Mouse (Mus musculus) liver, adult 2 months (tissue): ENCODE results near the gene Unc13b. TPM values are rescaled to one million over a fixed set of nuclear protein-coding genes. Genes with fewer than 3 reads are reported as not detected.

ENCODE experiments used
- DNase-seq: peaks from one replicate; pipeline ENCODE4 v3.0.0-alpha.2; 2011; ENCODE audit warnings: low read depth, low spot score; ENCODE audit errors: extremely low read depth
- H3K27ac ChIP-seq: fragments of 200-500 bp; replicated peaks from 2 replicates; pipeline ENCODE4 v1.5.1; 2012; ENCODE audit warnings: low read depth, mild to moderate bottlenecking, control low read depth, inconsistent platforms, low read length; ENCODE audit not compliant: insufficient read depth
- H3K27me3 ChIP-seq: fragments of 200-500 bp; 2 replicates; pipeline ENCODE4 v1.6.1; 2012; ENCODE audit warnings: mild to moderate bottlenecking, moderate library complexity, low read length, inconsistent platforms; ENCODE audit not compliant: control insufficient read depth, insufficient read depth
- H3K36me3 ChIP-seq: fragments of 200-500 bp; 2 replicates; pipeline ENCODE4 v1.6.1; 2012; ENCODE audit warnings: low read length, inconsistent platforms; ENCODE audit not compliant: control insufficient read depth, insufficient read depth
- H3K4me1 ChIP-seq: fragments of 200-500 bp; 2 replicates; pipeline ENCODE4 v1.6.1; 2011; ENCODE audit warnings: low read length; ENCODE audit not compliant: control insufficient read depth, insufficient read depth
- H3K4me3 ChIP-seq: fragments of 200-500 bp; 2 replicates; pipeline ENCODE4 v1.5.1; 2011; ENCODE audit warnings: low read depth, mild to moderate bottlenecking, control low read depth, low read length, moderate library complexity; ENCODE audit not compliant: insufficient read depth
- H3K79me2 ChIP-seq: fragments of 200-500 bp; 2 replicates; pipeline ENCODE4 v1.6.1; 2012; ENCODE audit warnings: inconsistent platforms, mild to moderate bottlenecking, low read length, moderate library complexity; ENCODE audit not compliant: control insufficient read depth, insufficient read depth
- H3K9ac ChIP-seq: fragments of 200-500 bp; 2 replicates; pipeline ENCODE4 v1.6.1; 2012; ENCODE audit warnings: low read depth, mild to moderate bottlenecking, control low read depth, inconsistent platforms, low read length
- CTCF ChIP-seq: fragments of 200-500 bp; IDR thresholded peaks from 2 replicates; pipeline ENCODE4 v1.5.1; 2011; ENCODE audit warnings: low read depth, low read length, control low read depth
- POLR2A ChIP-seq: fragments of 200-500 bp; IDR thresholded peaks from 2 replicates; pipeline ENCODE4 v1.6.1; 2011; ENCODE audit warnings: low read length, control low read depth; ENCODE audit not compliant: insufficient read depth; ENCODE audit errors: extremely low read depth
- WGBS: fragments of 180-500 bp; shearing (Covaris S2); methylation state at CpG from one replicate; pipeline ENCODE4 v1.1.7; 2018; 5-methylcytosine and 5-hydroxymethylcytosine counted together
- polyA plus RNA-seq: library from polyadenylated mRNA; depleted of rRNA; stranded (reverse); fragments of >200 nt; gene quantifications from 2 replicates; pipeline ENCODE4 v1.2.3, GENCODE M21; 2012
- total RNA-seq: library from RNA; depleted of rRNA; stranded (reverse); fragments of >200 nt; gene quantifications from 2 replicates; pipeline ENCODE4 v1.2.3, GENCODE M21; 2014

The Unc13b gene
- total and polyA plus RNA-seq, 2 experiments, result 2.6 to 3.7 TPM

- H3K27me3 ChIP-seq, result no peaks in the 10 kb centered on the region
- no peak overlapping the region for H3K27ac ChIP-seq
- DNase-seq, result no peak
- TF ChIP-seq POLR2A (no peak), CTCF (no peak)
- H3K79me2 ChIP-seq, result no peaks in the 10 kb centered on the region
- no peaks in the 10 kb centered on the region; the same call in 1 of the 2 replicates for H3K4me1 ChIP-seq
- H3K36me3 ChIP-seq, result no peaks in the 10 kb centered on the region
- 78% methylated on average over 2 of the region's 2 CpGs for WGBS
- no peak overlapping the region for H3K9ac ChIP-seq
- no peak overlapping the region for H3K4me3 ChIP-seq
Measured at GRCm38 (mm10) chr4:43187439-43187838, 128.7 kb downstream of the Unc13b start.

- Histone ChIP-seq H3K27ac (no peak overlapping the region), H3K4me1 (no peaks in the 10 kb centered on the region; the same call in 1 of the 2 replicates), H3K27me3 (no peaks in the 10 kb centered on the region), H3K36me3 (no peaks in the 10 kb centered on the region), H3K4me3 (no peak overlapping the region), H3K79me2 (no peaks in the 10 kb centered on the region), H3K9ac (no peak overlapping the region)
- 93% methylated on average over 5 of the region's 5 CpGs for WGBS
- DNase-seq, result no peak
- TF ChIP-seq CTCF, result no peak
- no peak for TF ChIP-seq POLR2A
Measured at GRCm38 (mm10) chr4:43189381-43189780, 130.6 kb downstream of the Unc13b start.

- DNase-seq, result no peak
- H3K4me1 ChIP-seq, result no peaks in the 10 kb centered on the region
- WGBS, result 95% methylated on average over 2 of the region's 2 CpGs
- H3K79me2 ChIP-seq, result no peaks in the 10 kb centered on the region
- no peak for TF ChIP-seq CTCF
- no peak for TF ChIP-seq POLR2A
- H3K27me3 ChIP-seq, result no peaks in the 10 kb centered on the region
- no peak overlapping the region for H3K4me3 ChIP-seq
- H3K27ac ChIP-seq, result no peak overlapping the region
- H3K36me3 ChIP-seq, result no peaks in the 10 kb centered on the region
- no peak overlapping the region for H3K9ac ChIP-seq
Measured at GRCm38 (mm10) chr4:43204946-43205345, 146.2 kb downstream of the Unc13b start.

GRCm38 (mm10) chr4:43205571-43205970 lies 146.8 kb downstream of the Unc13b start:
- H3K27me3 ChIP-seq, result no peaks in the 10 kb centered on the region
- H3K4me1 ChIP-seq, result no peaks in the 10 kb centered on the region
- DNase-seq, result no peak
- no peaks in the 10 kb centered on the region for H3K36me3 ChIP-seq
- H3K27ac ChIP-seq, result no peak overlapping the region
- H3K79me2 ChIP-seq, result no peaks in the 10 kb centered on the region
- WGBS, result 81% methylated on average over 4 of the region's 4 CpGs
- TF ChIP-seq CTCF (no peak), POLR2A (no peak)
- H3K4me3 ChIP-seq, result no peak overlapping the region
- H3K9ac ChIP-seq, result no peak overlapping the region

- no peaks in the 10 kb centered on the region for H3K79me2 ChIP-seq
- H3K27me3 ChIP-seq, result no peaks in the 10 kb centered on the region
- DNase-seq, result no peak
- H3K9ac ChIP-seq, result no peak overlapping the region
- H3K36me3 ChIP-seq, result no peaks in the 10 kb centered on the region
- no peaks in the 10 kb centered on the region for H3K4me1 ChIP-seq
- no peak overlapping the region for H3K27ac ChIP-seq
- 69% methylated on average over 5 of the region's 5 CpGs for WGBS
- H3K4me3 ChIP-seq, result no peak overlapping the region
- TF ChIP-seq POLR2A (no peak), CTCF (no peak)
Measured at GRCm38 (mm10) chr4:43206989-43207388, 148.2 kb downstream of the Unc13b start.

- 41% methylated on average over 8 of the region's 8 CpGs for WGBS
- Histone ChIP-seq H3K9ac (no peak overlapping the region), H3K4me3 (no peak overlapping the region), H3K27ac (no peak overlapping the region), H3K36me3 (no peaks in the 10 kb centered on the region), H3K4me1 (no peaks in the 10 kb centered on the region), H3K79me2 (no peaks in the 10 kb centered on the region), H3K27me3 (no peaks in the 10 kb centered on the region)
- no peak for TF ChIP-seq POLR2A
- TF ChIP-seq CTCF, result no peak
- no peak for DNase-seq
Measured at GRCm38 (mm10) chr4:43209081-43209579, 150.4 kb downstream of the Unc13b start.
